Mouse (Mus musculus) layer of hippocampus, postnatal 14 days (tissue): ENCODE measurements at regions not wholly inside any gene's neighbourhood (a gene's known extent, or its start where the extent isn't known, plus 50 kb on each side); places are given as distances from the start of the nearest gene placed in this dataset.

Experiments
- microRNA-seq, 2 experiments: library from miRNA; unstranded; fragments of <30 nt; microRNA quantifications; one replicate each; pipeline ENCODE4 v1.2.0; 2021

Small RNA genes lying in the stretch of these regions (microRNA-seq; reads per million reads assigned to microRNA genes)
- gene Mir30a (3,332 to 4,311 reads per million in 2 experiments), gene Mir30c-2 (150 to 243 reads per million in 2 experiments)
